Mouse (Mus musculus): ENCODE measurements around the gene Tbrg1.

DNA sequence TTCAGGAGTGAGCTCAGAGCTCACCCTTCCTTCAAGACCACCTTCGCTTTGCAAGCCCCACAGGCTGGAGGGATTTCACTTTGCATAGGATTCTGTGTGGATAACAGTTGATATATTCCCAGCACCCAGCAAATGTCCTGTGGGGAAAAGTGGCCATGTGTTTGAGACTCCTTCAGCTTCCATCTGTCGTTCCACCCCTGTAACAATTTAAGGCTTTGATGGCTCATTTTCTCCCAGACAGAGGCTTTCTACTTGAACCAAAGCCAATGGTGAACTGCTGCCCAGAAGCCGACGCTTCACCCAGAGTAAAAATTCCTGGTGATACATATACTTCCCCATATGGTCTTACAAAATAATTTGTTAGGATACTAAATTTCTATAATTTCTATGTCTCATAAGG lies 18.2 kb upstream of the Tbrg1 start:
- no peak for TF ChIP-seq CTCF (IDR thresholded peaks at IDR 0.05; ENCODE audit: control insufficient read depth, insufficient read depth, insufficient read length)
- TF ChIP-seq USF1 (IDR thresholded peaks at IDR 0.05; ENCODE audit: low read depth): no peak
- no peak for TF ChIP-seq MAX (IDR thresholded peaks at IDR 0.05)
- no peak for TF ChIP-seq FOSL1 (IDR thresholded peaks at IDR 0.05; ENCODE audit: insufficient read depth, low read length, poor library complexity, severe bottlenecking)
- TF ChIP-seq MYOD1 (IDR thresholded peaks at IDR 0.05; ENCODE audit: control insufficient read depth, insufficient read length, low read depth): no peak

All from C2C12 (cell line).